Comparison of ENCODE assay signal across 25 mouse cellular contexts in the genomic region with DNA sequence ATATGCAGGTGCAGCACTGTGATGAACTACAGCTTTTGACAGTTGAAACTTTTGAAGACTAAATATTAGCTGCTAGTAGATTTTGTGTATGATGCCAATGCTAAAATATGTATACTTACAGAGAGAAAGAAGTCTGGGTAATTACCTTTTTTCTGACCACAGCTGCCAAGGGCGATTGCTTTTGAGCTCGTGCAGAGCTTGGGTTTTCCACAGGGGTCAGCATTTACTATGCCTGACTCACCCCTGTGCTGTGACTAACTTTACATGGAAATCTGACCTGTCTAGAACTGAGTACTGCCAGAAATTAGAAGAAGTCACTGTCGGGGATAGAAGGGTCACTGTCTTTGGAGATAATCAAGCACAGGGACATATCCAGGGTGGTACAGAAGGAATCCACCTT. TPM values are rescaled to one million over a fixed set of nuclear protein-coding genes. Genes with fewer than 3 reads are reported as not detected.
"Had no signal": no experiment of that assay in that cellular context is flagged by ENCODE, and none has a peak within 500 bp of the region (broad histone marks: within the 10 kb centered on the region; RNA-seq: fewer than 3 reads in every experiment).

No protein-coding gene starts in this region.

- H3K27me3 ChIP-seq: kidney, embryonic 15.5 days; limb, embryonic 12.5 days; limb, embryonic 15.5 days; megakaryocyte, embryonic 14.5 days; midbrain, embryonic 13.5 days had no signal

- DNase-seq: kidney, postnatal 10 days; kidney, postnatal 36 days; layer of hippocampus, postnatal 36 days; left cerebral cortex, postnatal 4 days; liver, postnatal 0 days; lung, embryonic 14.5 days; right cerebral cortex, adult 18-20 months; right cerebral cortex, postnatal 14 days; right cerebral cortex, postnatal 4 days; thymus, adult 2 months; thymus, postnatal 14 days; thymus, postnatal 4 days had no signal

- H3K4me1 ChIP-seq: kidney, embryonic 15.5 days; midbrain, embryonic 13.5 days had no signal

- H3K4me2 ChIP-seq: kidney, embryonic 15.5 days; limb, embryonic 12.5 days; limb, embryonic 15.5 days; liver, embryonic 11.5 days; lung, embryonic 14.5 days; midbrain, embryonic 13.5 days had no signal

- H3K4me3 ChIP-seq: kidney, embryonic 15.5 days; left cerebral cortex, adult 2 months; limb, embryonic 12.5 days; limb, embryonic 15.5 days; megakaryocyte, embryonic 14.5 days; midbrain, embryonic 10.5 days; midbrain, embryonic 13.5 days had no signal

- H3K36me3 ChIP-seq: kidney, embryonic 15.5 days; limb, embryonic 12.5 days; limb, embryonic 15.5 days; midbrain, embryonic 10.5 days; midbrain, embryonic 13.5 days had no signal

- H3K9ac ChIP-seq: kidney, embryonic 15.5 days; limb, embryonic 12.5 days; limb, embryonic 15.5 days; liver, embryonic 14.5 days; liver, postnatal 0 days; lung, embryonic 14.5 days; midbrain, embryonic 13.5 days had no signal

- H3K9me3 ChIP-seq: kidney, embryonic 15.5 days; limb, embryonic 12.5 days; limb, embryonic 15.5 days; megakaryocyte, embryonic 14.5 days; midbrain, embryonic 10.5 days; midbrain, embryonic 13.5 days had no signal

- H3K27ac ChIP-seq: kidney, embryonic 15.5 days; left cerebral cortex, adult 2 months; limb, embryonic 12.5 days; liver, embryonic 14.5 days; midbrain, embryonic 10.5 days; midbrain, embryonic 13.5 days; stomach, postnatal 0 days had no signal

- ATAC-seq: liver, postnatal 0 days; lung, postnatal 0 days; midbrain, embryonic 16.5 days had no signal

RNA-seq across cellular contexts. Expression of a gene that starts 51.1 kb away (rescaled TPM):
- total RNA-seq: monocyte, adult 5-6 weeks had no signal
